Comparison of ENCODE assay signal across 9 mouse cellular contexts in genomic region chr12:24841115-24841879, GRCm38 (mm10). TPM values are rescaled to one million over a fixed set of nuclear protein-coding genes. Genes with fewer than 3 reads are reported as not detected.
A peak's percentile ranks its signal among the peaks of the same experiment; 100 is the strongest.
DNase-seq lines count a peak whose midpoint lies in the region; ATAC-seq and TF ChIP-seq lines count a peak whose summit lies in the region.
"Had no signal": no experiment of that assay in that cellular context is flagged by ENCODE, and none has a peak within 500 bp of the region (broad histone marks: within the 10 kb centered on the region; RNA-seq: fewer than 3 reads in every experiment).

No protein-coding gene starts in this region.

- peaks cover 2% of the 10 kb centered on the region; the same call in 1 of the 2 replicates for H3K4me1 ChIP-seq in kidney, adult 2 months (ENCODE audit: control insufficient read depth, insufficient read depth, low read length)
- H3K4me1 ChIP-seq in embryonic facial prominence, embryonic 12.5 days, result peaks cover 66% of the 10 kb centered on the region
- H3K4me1 ChIP-seq in limb, embryonic 11.5 days (ENCODE audit: control insufficient read depth, insufficient read depth, low read length), result peaks cover 24% of the 10 kb centered on the region

- H3K4me2 ChIP-seq in embryonic facial prominence, embryonic 12.5 days (replicated peaks), result peak overlapping the region; percentile 8; the same call in 1 of the 2 replicates
- no peak overlapping the region for H3K4me2 ChIP-seq in limb, embryonic 11.5 days (ENCODE audit: low read depth, severe bottlenecking)
- H3K4me2 ChIP-seq: liver, embryonic 15.5 days had no signal

- no peak overlapping the region for H3K27ac ChIP-seq in kidney, adult 2 months (ENCODE audit: insufficient read depth, low read depth, low read length)
- no peak overlapping the region; the same call in 1 of the 2 replicates for H3K27ac ChIP-seq in embryonic facial prominence, embryonic 12.5 days
- H3K27ac ChIP-seq in limb, embryonic 11.5 days (replicated peaks; ENCODE audit: low read depth, low read length), result no peak overlapping the region
- H3K27ac ChIP-seq: liver, embryonic 15.5 days had no signal

- DNase-seq in kidney, adult 2 months, result peak; percentile 40
- DNase-seq in kidney, adult 18-20 months, result no peak
- DNase-seq in ZHBTc4 (ENCODE audit: low read depth, low spot score), result peak; percentile 43
- DNase-seq in limb, embryonic 11.5 days (ENCODE audit: low spot score), result peak; percentile 72
- no peak for DNase-seq in thymus, postnatal 10 days (ENCODE audit: low spot score in 2 of 2)

- no peak for TF ChIP-seq POLR2A in kidney, adult 2 months (IDR thresholded peaks at IDR 0.05; ENCODE audit: low read depth, low read length)

- H3K9me3 ChIP-seq in embryonic facial prominence, embryonic 12.5 days, result no peaks in the 10 kb centered on the region
- H3K9me3 ChIP-seq in limb, embryonic 11.5 days (ENCODE audit: control insufficient read depth, low read length), result no peaks in the 10 kb centered on the region
- H3K9me3 ChIP-seq: liver, embryonic 15.5 days had no signal

- H3K9ac ChIP-seq in embryonic facial prominence, embryonic 12.5 days, result no peak overlapping the region
- no peak overlapping the region for H3K9ac ChIP-seq in limb, embryonic 11.5 days (ENCODE audit: low read length)
- H3K9ac ChIP-seq: liver, embryonic 15.5 days had no signal

- 56% methylated on average over 9 of the region's 9 CpGs for WGBS in kidney, adult 2 months
- 51% methylated on average over 9 of the region's 9 CpGs for WGBS in embryonic facial prominence, embryonic 12.5 days
- WGBS in limb, embryonic 11.5 days, result 60% methylated on average over 9 of the region's 9 CpGs

- H3K27me3 ChIP-seq in kidney, adult 2 months (replicated peaks; ENCODE audit: control insufficient read depth, insufficient read depth, low read length), result no peaks in the 10 kb centered on the region
- no peaks in the 10 kb centered on the region for H3K27me3 ChIP-seq in embryonic facial prominence, embryonic 12.5 days
- no peaks in the 10 kb centered on the region for H3K27me3 ChIP-seq in limb, embryonic 11.5 days (ENCODE audit: control insufficient read depth, insufficient read depth, low read length)
- H3K27me3 ChIP-seq: liver, embryonic 15.5 days had no signal

- H3K4me3 ChIP-seq in kidney, adult 2 months (ENCODE audit: insufficient read depth, low read depth, low read length), result no peak overlapping the region
- no peak overlapping the region for H3K4me3 ChIP-seq in embryonic facial prominence, embryonic 12.5 days
- H3K4me3 ChIP-seq in limb, embryonic 11.5 days (ENCODE audit: low read depth, low read length), result no peak overlapping the region
- H3K4me3 ChIP-seq: liver, embryonic 15.5 days had no signal

- 0 out of 2 replicates have a peak, but pooled peaks have one; percentile 48 for ATAC-seq in embryonic facial prominence, embryonic 12.5 days (ENCODE audit: insufficient number of reproducible peaks, insufficient read depth, low FRiP score, low TSS enrichment)
- ATAC-seq in limb, embryonic 11.5 days (ENCODE audit: insufficient number of reproducible peaks, low FRiP score, low TSS enrichment, low read depth), result no peak
- no peak for ATAC-seq in granulocyte monocyte progenitor cell, adult 5-6 weeks (replicated peaks; ENCODE audit: poor library complexity, severe bottlenecking)
- ATAC-seq in monocyte, adult 5-6 weeks (replicated peaks; ENCODE audit: insufficient number of reproducible peaks, low FRiP score, low TSS enrichment, poor library complexity, severe bottlenecking), result no peak

- no peak for TF ChIP-seq CTCF in kidney, adult 2 months (conservative IDR thresholded peaks at IDR 0.05; ENCODE audit: insufficient read depth, insufficient read length, low read depth, low read length)

- no peaks in the 10 kb centered on the region for H3K36me3 ChIP-seq in kidney, adult 2 months (ENCODE audit: control insufficient read depth, insufficient read depth, low read length)
- no peaks in the 10 kb centered on the region for H3K36me3 ChIP-seq in embryonic facial prominence, embryonic 12.5 days
- H3K36me3 ChIP-seq in limb, embryonic 11.5 days (ENCODE audit: control insufficient read depth, insufficient read depth, low read length), result no peaks in the 10 kb centered on the region
- H3K36me3 ChIP-seq: liver, embryonic 15.5 days had no signal

RNA-seq across cellular contexts. Expression of gene Mboat2, which starts 10.6 kb away (rescaled TPM):
- 5.2 and 6.2 TPM in 2 replicates for polyA plus RNA-seq in kidney, adult 2 months (2012; rRNA removed)
- polyA plus RNA-seq in embryonic facial prominence, embryonic 12.5 days (2016; fragmentation: Nextera tagmentation; extraction: Ambion mirVana), result 52.3 and 53.3 TPM in 2 replicates
- polyA plus RNA-seq in limb, embryonic 11.5 days (2014; fragmentation: Nextera tagmentation; extraction: Ambion mirVana), result 51.7 and 56.1 TPM in 2 replicates
- total RNA-seq in granulocyte monocyte progenitor cell, adult 5-6 weeks (2014; fragmentation: Nextera tagmentation), result 0.39 and 0.70 TPM in 2 replicates
- total RNA-seq in granulocyte monocyte progenitor cell, adult 5-6 weeks (2017), result 0.47 and 0.98 TPM in 2 replicates
- 3.0 to 7.7 TPM (median 4.0 TPM) in 3 replicates for total RNA-seq in monocyte, adult 5-6 weeks (2017)

Comparison
In these comparisons a context has a peak if more than half of its experiments do, and no peak if none do; other contexts are left out.
1. DNase-seq: peak in kidney, adult 2 months (single experiment), ZHBTc4 (single experiment) and limb, embryonic 11.5 days (single experiment); none in kidney, adult 18-20 months (single experiment) and thymus, postnatal 10 days (0 of 2).